Mouse (Mus musculus): ENCODE results near the gene Olfr524.

DNA sequence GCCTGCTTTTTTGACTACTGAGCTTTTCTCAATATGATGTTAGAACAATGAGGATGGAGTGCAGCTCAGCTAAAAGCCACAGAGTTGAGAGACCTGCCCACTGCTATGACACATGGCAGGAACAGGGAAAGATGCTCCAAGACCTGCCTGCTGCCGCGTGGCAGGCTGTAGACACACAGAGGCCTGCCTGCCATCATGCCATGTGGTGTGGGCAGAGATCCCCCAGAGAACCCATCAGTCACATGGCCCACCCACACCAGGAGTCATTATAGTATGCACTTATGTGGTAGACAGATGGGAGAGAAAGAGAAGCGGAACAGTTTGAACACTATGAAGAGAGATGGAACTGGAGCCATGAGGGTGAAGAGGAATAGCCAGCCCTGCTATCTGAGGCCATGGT, 27.9 kb upstream of the Olfr524 start:
- TF ChIP-seq CTCF (IDR thresholded peaks at IDR 0.05; ENCODE audit: low read depth, low read length): no peak
- TF ChIP-seq POLR2A (IDR thresholded peaks at IDR 0.05; ENCODE audit: extremely low read depth, insufficient read depth, low read length): no peak

Data from liver, adult 2 months (tissue).